Mouse (Mus musculus): Measurements from ENCODE around the gene Krtap5-1. TPM values are rescaled to one million over a fixed set of nuclear protein-coding genes. Genes with fewer than 3 reads are reported as not detected.
A peak's percentile ranks its signal among the peaks of the same experiment; 100 is the strongest.
"Not testable (repeated sequence)": the region's sequence is repeated elsewhere in the genome, so short reads cannot be mapped to it uniquely, and the experiment has no call there.

The Krtap5-1 gene
- polyA plus RNA-seq (2015; fragmentation: Nextera tagmentation; extraction: Ambion mirVana): not detected in 2 replicates

DNA sequence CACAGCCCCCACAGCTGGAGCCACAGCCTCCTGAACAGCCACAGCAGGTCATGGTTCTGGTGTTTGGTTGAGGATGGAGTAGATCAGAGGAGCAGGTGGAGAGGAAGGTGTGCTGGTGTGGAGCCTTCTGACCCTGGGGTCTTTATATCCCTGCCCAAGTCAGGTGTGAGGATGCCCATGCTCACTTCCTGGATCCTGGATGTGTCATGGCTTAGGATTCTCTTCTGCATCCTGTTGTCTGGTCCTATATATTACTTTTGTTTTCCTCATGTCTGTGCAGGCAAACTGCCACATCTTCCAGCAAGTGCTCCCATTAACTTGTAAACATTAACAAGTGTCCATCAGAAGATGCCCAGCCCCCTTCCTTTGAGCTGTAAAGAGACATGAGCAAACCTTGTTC lies at the start of gene Krtap5-1:
Gene Krtap5-1 (minus strand): TSS at position 101 of the 400 bp plus-strand sequence.
- not testable (repeated sequence) for ATAC-seq (ENCODE audit: insufficient number of reproducible peaks, insufficient read depth, low FRiP score, low TSS enrichment, low read depth); H3K4me1 ChIP-seq; H3K36me3 ChIP-seq; H3K4me3 ChIP-seq; H3K4me2 ChIP-seq; H3K9ac ChIP-seq; H3K9me3 ChIP-seq; H3K27ac ChIP-seq; H3K27me3 ChIP-seq

DNA sequence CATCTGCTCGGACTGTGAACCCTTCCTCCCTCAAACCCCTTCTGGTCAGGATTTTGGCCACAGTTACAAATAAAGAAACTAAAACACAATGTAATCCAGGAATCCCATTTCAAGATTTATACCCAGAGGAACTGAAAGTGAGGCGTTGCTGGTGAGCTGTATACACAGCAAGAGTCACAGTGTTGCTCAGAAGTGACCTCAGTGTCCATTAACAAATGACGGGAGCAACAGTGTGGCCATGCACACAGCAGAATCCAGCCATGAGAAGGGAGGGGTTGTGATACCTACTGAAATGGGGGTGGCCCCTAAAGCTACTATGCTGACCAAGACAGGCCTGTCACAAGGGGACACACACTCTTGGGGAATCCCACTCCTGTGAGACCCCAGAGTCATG lies 45.3 kb upstream of the Krtap5-1 start:
- peaks cover 6% of the 10 kb centered on the region for H3K4me1 ChIP-seq
- no peak overlapping the region for H3K4me2 ChIP-seq
- H3K9me3 ChIP-seq: no peaks in the 10 kb centered on the region
- H3K4me3 ChIP-seq: no peak overlapping the region
- H3K27me3 ChIP-seq: no peaks in the 10 kb centered on the region
- ATAC-seq (ENCODE audit: insufficient number of reproducible peaks, insufficient read depth, low FRiP score, low TSS enrichment, low read depth): no peak
- no peak overlapping the region for H3K27ac ChIP-seq
- no peaks in the 10 kb centered on the region for H3K36me3 ChIP-seq
- no peak overlapping the region for H3K9ac ChIP-seq
- WGBS: 75% methylated on average over 3 of the region's 3 CpGs

DNA sequence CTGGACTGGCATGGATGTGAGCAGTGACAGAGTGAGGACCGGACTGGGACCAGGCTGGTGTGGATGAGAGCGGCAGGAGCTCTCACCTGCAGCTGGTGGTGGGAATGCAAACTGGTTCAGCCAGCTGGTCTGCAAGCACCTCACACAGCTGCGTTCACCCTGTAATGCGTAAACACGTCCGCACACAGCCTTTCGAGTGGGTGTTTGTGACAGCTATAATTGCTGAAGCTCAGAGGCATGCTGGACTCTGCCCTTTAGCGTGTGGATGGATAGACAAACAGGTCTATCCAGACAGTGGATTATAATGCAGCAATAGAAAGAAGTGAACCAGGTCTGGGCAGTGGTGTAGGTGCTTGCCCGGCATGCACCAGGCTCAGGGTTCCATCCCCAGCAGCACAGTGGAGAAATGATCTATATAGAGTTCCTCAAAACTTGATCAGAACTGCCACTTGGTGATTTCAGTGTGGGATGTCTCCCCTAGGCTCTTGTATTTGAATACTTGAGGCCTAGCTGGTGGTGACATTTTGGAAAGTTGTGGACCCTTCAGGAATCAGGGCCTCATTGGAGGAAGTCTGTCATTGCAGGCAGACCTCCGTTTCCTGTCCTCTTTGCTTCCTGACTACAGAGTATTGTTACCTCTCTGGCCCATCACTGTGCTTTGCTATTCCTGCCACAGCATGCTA lies 44.8 kb upstream of the Krtap5-1 start:
- Histone ChIP-seq H3K4me1 (peaks cover 6% of the 10 kb centered on the region), H3K4me2 (no peak overlapping the region), H3K9me3 (no peaks in the 10 kb centered on the region), H3K36me3 (no peaks in the 10 kb centered on the region), H3K9ac (no peak overlapping the region), H3K27ac (peak overlapping the region; percentile 39), H3K4me3 (no peak overlapping the region), H3K27me3 (no peaks in the 10 kb centered on the region)
- no peak; the same call in 1 of the 2 replicates for ATAC-seq (ENCODE audit: insufficient number of reproducible peaks, insufficient read depth, low FRiP score, low TSS enrichment, low read depth)
- WGBS: 71% methylated on average over 10 of the region's 10 CpGs

DNA sequence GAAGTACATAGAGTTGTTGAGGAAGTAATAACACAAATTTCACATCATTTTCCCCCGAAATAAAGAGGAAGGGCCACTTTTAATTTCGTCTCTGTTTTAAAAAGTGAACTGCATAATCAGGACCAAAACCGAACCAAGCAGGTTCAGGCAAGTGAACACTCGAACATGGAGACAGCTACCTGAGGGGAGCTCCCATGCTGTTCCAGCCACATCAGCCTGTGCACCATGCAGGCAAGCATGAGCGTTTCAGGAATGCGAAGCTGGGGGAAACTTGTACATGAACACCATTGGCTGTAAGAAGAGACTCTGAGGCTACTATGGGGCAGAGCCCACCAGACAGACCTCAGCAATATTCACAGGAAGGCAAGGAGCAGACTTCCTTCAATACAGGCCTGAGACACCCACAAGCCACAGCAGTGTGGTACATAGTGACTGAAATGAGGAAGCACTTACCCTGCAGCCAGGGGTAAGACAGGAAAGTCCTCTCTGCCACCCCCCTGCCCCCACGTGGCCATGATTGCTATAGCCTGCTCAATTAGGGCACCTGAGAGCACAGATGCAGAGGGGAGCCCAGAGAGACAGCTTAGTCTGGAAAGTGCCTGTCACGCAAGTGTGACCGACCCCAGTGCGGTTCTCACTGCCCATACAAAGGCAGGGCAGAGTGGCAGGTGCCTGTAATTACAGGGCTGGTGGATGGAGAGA lies 43.5 kb upstream of the Krtap5-1 start:
- peaks cover 6% of the 10 kb centered on the region for H3K4me1 ChIP-seq
- no peak for ATAC-seq (ENCODE audit: insufficient number of reproducible peaks, insufficient read depth, low FRiP score, low TSS enrichment, low read depth)
- no peaks in the 10 kb centered on the region for H3K36me3 ChIP-seq
- H3K4me2 ChIP-seq: no peak overlapping the region
- no peaks in the 10 kb centered on the region for H3K9me3 ChIP-seq
- H3K4me3 ChIP-seq: no peak overlapping the region
- no peaks in the 10 kb centered on the region for H3K27me3 ChIP-seq
- 39% methylated on average over 10 of the region's 10 CpGs for WGBS
- H3K9ac ChIP-seq: no peak overlapping the region
- peak overlapping the region; percentile 39; the same call in 1 of the 2 replicates for H3K27ac ChIP-seq

DNA sequence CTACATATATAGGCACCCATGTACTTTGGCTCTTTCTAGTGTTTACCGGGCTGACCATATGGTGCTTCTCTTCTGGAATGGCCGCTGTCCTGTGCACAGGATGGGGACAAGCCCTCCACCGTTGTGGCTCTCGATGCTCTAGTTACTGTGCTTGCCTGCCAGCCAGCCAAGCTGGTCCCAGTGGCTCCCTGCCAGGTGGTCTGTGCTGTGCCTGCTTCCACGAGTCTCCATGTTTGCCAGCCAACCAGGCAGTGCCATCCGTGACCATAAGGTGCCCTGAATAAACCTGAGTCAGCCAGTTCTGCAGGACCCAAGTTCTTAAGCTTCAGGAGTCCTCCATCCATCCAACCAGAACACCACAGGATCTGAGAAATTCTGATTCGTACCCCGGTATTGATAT lies 38.2 kb upstream of the Krtap5-1 start:
- 84% methylated on average over 8 of the region's 8 CpGs for WGBS
- no peak; the same call in 1 of the 2 replicates for ATAC-seq (ENCODE audit: insufficient number of reproducible peaks, insufficient read depth, low FRiP score, low TSS enrichment, low read depth)
- no peaks in the 10 kb centered on the region for H3K27me3 ChIP-seq

DNA sequence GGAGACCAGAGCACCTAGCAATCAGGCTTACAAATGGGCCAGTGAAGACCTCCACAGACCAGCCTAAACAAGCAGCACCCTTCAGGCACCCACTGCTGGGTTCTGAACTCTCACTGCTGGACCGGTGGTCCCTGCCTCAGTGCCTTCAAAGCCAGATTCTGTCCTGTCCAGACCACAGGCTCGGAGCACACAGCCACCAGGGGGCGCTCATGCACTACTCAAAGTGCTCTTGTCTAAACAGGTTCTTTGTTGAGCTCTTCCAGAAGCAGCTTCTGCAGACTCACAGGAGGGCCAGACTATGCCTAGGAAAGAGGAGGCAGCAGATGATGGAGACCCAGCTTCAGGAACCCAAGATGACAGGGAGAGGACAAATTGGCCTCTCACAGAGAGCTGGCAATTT lies 37.3 kb upstream of the Krtap5-1 start:
- no peak for ATAC-seq (ENCODE audit: insufficient number of reproducible peaks, insufficient read depth, low FRiP score, low TSS enrichment, low read depth)

More for the DNA sequence above, 38.2 kb upstream of the Krtap5-1 start:
- Histone ChIP-seq H3K4me1 (0 out of 2 replicates have a peak, but pooled peaks cover 5% of the 10 kb centered on the region), H3K9ac (no peak overlapping the region), H3K4me3 (no peak overlapping the region), H3K4me2 (no peak overlapping the region), H3K36me3 (no peaks in the 10 kb centered on the region), H3K27ac (no peak overlapping the region), H3K9me3 (no peaks in the 10 kb centered on the region)

DNA sequence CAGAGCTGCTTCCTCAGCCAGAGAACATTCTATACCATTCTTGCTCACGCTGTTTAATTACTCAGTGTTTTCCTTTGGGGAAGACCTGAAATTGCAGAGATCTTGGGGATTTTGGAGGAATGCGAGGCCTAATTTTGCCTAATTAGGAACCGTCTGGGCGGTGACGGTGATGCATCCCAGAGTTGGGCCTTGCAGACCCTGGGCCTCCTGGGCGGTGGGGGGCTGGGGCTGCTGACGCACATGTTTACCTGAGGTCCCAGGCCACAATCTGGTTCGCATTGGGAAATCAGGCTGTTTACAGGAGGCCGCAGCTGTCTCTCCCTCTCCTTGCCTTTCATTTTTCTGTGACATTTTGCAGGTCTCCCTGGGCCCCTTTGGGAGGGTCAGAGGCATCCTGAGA lies 35.8 kb upstream of the Krtap5-1 start:
- not testable (repeated sequence) for H3K4me3 ChIP-seq; H3K9ac ChIP-seq; H3K36me3 ChIP-seq; H3K27me3 ChIP-seq; H3K4me2 ChIP-seq; H3K4me1 ChIP-seq; ATAC-seq (ENCODE audit: insufficient number of reproducible peaks, insufficient read depth, low FRiP score, low TSS enrichment, low read depth); H3K9me3 ChIP-seq
- peak overlapping the region; percentile 60; the same call in 1 of the 2 replicates for H3K27ac ChIP-seq
- 45% methylated on average over 5 of the region's 9 CpGs for WGBS

More for the DNA sequence above, 37.3 kb upstream of the Krtap5-1 start:
- H3K9ac ChIP-seq: no peak overlapping the region
- H3K36me3 ChIP-seq: no peaks in the 10 kb centered on the region
- 0 out of 2 replicates have a peak, but pooled peaks cover 5% of the 10 kb centered on the region for H3K4me1 ChIP-seq
- H3K27me3 ChIP-seq: no peaks in the 10 kb centered on the region
- no peak overlapping the region for H3K4me3 ChIP-seq
- H3K9me3 ChIP-seq: no peaks in the 10 kb centered on the region
- H3K27ac ChIP-seq: 0 out of 2 replicates have a peak overlapping the region, but pooled peaks have one; percentile 5
- 0% methylated on average over 3 of the region's 3 CpGs for WGBS
- no peak overlapping the region for H3K4me2 ChIP-seq

DNA sequence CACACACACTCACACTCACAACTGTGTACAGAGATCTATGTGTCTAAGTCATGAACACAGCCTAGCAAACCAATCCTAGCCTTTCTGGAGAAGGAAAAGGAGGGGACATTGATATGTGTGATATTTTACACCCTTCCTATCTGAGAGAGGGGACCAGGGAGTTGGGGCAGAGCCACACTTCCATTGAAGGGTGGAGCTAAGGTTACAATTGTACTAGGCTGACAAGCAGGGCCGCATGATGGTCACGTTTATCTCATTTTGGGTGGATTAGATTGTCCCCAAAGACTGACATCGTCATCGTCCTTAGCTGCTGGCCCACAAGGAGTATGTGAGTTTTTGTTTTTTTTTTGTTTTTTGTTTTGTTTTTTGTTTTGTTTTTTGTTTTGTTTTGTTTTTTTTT lies 34.4 kb upstream of the Krtap5-1 start:
- Histone ChIP-seq H3K9me3 (no peaks in the 10 kb centered on the region), H3K27me3 (no peaks in the 10 kb centered on the region), H3K9ac (no peak overlapping the region)

DNA sequence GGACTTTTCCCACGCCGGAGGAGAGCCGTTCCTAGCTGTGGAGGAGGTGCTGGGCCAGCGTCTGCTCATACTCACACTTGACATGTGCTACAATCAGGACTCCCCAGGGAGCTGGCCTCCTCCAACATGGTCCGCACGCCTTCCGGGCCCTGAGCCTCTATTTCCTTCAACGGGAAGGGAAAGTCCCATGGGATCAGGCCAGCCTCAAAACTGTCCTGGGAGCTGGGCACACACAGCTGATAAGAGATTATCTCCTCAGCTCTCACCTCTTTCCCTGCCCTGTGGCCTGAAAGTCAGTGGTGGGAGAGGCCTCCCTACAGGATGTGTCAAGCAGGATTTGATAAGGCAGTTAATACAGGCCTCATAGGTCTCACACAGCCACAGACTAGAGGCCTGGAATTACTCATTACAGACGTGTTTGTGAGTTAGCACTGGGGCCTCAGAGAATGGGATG lies 33.4 kb upstream of the Krtap5-1 start:
- ATAC-seq (ENCODE audit: insufficient number of reproducible peaks, insufficient read depth, low FRiP score, low TSS enrichment, low read depth): no peak
- no peaks in the 10 kb centered on the region for H3K27me3 ChIP-seq
- 0 out of 2 replicates have a peak, but pooled peaks cover 5% of the 10 kb centered on the region for H3K4me1 ChIP-seq
- H3K4me2 ChIP-seq: no peak overlapping the region
- H3K4me3 ChIP-seq: no peak overlapping the region
- H3K9me3 ChIP-seq: no peaks in the 10 kb centered on the region
- H3K36me3 ChIP-seq: no peaks in the 10 kb centered on the region
- no peak overlapping the region for H3K9ac ChIP-seq
- no peak overlapping the region for H3K27ac ChIP-seq
- WGBS: 73% methylated on average over 9 of the region's 9 CpGs

More for the DNA sequence above, 34.4 kb upstream of the Krtap5-1 start:
- no peak for ATAC-seq (ENCODE audit: insufficient number of reproducible peaks, insufficient read depth, low FRiP score, low TSS enrichment, low read depth)
- Histone ChIP-seq H3K4me3 (no peak overlapping the region), H3K4me2 (no peak overlapping the region), H3K36me3 (no peaks in the 10 kb centered on the region), H3K4me1 (0 out of 2 replicates have a peak, but pooled peaks cover 5% of the 10 kb centered on the region), H3K27ac (no peak overlapping the region)
- WGBS: 77% methylated on average over 4 of the region's 4 CpGs

DNA sequence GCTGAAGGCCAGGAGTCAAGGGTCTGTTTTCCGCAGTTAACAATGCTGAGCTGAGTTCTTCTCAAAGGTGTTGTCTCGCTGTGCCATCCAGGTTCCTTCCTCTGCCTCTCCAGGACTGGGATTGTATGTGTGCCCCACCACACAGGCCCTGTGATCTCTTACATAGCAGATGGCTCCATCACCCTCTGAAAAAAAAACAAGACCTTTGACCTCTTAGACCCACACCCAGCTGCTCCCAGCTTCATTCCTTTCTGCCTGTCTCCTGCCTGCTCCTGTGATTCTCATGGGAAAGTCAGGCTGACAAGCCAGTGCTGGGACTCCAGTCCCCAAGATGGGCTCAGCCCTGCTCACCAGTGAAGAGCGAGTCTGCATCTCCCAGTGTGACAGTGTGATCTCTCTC lies 31.6 kb upstream of the Krtap5-1 start:
- no peak for ATAC-seq (ENCODE audit: insufficient number of reproducible peaks, insufficient read depth, low FRiP score, low TSS enrichment, low read depth)
- 62% methylated on average over 3 of the region's 3 CpGs for WGBS
- Histone ChIP-seq H3K27ac (no peak overlapping the region), H3K9ac (no peak overlapping the region), H3K27me3 (no peaks in the 10 kb centered on the region), H3K4me3 (no peak overlapping the region), H3K4me1 (no peaks in the 10 kb centered on the region), H3K4me2 (no peak overlapping the region), H3K9me3 (no peaks in the 10 kb centered on the region), H3K36me3 (no peaks in the 10 kb centered on the region)

DNA sequence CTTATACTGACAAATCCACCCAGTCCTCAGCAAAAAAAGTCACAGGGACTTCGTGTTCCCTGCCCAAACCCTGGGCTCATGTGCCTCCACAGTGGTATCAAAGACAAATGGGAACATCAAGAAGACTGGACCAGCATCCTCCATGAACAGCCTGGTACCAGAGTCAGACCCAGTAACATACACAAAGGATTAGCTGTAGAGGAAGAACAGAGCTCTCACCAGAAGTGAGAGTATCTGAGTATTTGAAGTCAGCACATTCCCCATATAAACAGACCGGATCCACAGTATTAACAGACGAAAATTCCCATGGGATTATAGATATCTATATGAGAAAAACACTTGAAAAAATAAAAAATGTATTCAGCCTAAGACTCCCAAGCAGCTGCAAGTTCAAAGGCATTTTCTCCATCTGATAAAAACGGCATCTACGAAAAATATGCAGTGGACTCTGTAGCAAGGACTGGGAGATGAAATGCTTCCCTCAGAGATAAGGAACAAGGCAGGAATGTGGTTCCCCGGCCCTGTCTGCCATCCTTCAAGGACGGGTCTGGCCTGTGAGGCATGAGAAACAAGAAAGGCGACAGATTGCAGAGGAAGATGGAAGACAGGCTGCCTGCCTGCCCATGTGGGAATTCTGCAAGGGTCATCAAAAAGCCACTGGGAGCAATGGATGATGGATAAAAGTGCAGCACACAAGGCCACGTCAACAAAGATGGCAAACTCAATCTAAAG lies 30.0 kb upstream of the Krtap5-1 start:
- Histone ChIP-seq H3K9me3 (no peaks in the 10 kb centered on the region), H3K36me3 (no peaks in the 10 kb centered on the region), H3K27me3 (no peaks in the 10 kb centered on the region), H3K4me3 (no peak overlapping the region), H3K4me2 (no peak overlapping the region), H3K27ac (no peak overlapping the region), H3K4me1 (peaks cover 3% of the 10 kb centered on the region; the same call in 1 of the 2 replicates), H3K9ac (no peak overlapping the region)
- 50% methylated on average over 9 of the region's 9 CpGs for WGBS
- no peak for ATAC-seq (ENCODE audit: insufficient number of reproducible peaks, insufficient read depth, low FRiP score, low TSS enrichment, low read depth)
